Mouse (Mus musculus): ENCODE results near the gene Cnga3. TPM values are rescaled to one million over a fixed set of nuclear protein-coding genes. Genes with fewer than 3 reads are reported as not detected.

The Cnga3 gene
- polyA plus RNA-seq, 1 experiment from 2014 or later, result 0.16 TPM

DNA sequence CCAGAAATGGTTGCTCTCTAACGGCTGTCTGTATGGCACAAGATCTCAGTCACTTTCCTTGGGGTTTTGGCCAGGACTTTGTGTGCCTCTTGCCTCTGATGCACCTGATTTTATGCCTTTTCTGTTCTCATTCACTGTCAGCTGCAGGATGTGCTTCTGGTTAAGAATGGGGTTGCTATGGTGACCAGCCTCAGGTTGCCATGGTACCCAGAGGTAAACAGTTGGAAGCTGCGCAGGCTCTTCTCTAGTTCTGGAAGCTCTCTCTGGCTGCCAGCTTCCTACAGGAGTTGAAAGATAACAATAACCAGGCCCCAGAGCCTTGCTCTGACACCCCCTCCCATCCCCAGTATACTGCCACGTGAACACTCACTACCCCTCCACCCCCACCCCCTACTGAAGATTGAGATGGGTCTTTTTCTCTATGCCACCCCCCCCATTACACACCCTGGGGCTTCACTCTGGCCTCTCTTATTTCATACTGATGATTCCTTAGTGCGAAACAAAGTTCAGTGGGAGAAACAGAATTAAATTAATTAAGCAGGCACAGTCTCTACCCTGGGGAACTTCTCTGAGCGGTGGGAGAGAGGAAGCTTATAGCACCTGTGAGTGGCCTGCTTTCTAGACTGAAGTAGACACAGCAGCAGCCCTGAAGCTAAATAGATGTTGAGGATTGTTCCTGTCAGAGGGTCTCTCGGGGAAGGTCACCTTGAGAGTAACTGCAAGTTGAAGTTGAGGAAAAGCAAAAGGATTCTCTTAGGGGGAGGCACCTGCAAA, 6.1 kb downstream of the Cnga3 start:
- H3K27me3 ChIP-seq, result peaks cover 9% of the 10 kb centered on the region
- H3K9me3 ChIP-seq, result no peaks in the 10 kb centered on the region
- no peak overlapping the region; the same call in 1 of the 2 replicates for H3K9ac ChIP-seq (replicated peaks)
- peak overlapping the region; percentile 71 for H3K27ac ChIP-seq
- no peaks in the 10 kb centered on the region for H3K36me3 ChIP-seq
- ATAC-seq, result peak; percentile 95
- 29% methylated on average over 6 of the region's 6 CpGs for WGBS
- no peak overlapping the region for H3K4me3 ChIP-seq (replicated peaks)
- H3K4me1 ChIP-seq (replicated peaks), result peaks cover 31% of the 10 kb centered on the region
- H3K4me2 ChIP-seq (replicated peaks), result peak overlapping the region; percentile 31; the same call in 1 of the 2 replicates

DNA sequence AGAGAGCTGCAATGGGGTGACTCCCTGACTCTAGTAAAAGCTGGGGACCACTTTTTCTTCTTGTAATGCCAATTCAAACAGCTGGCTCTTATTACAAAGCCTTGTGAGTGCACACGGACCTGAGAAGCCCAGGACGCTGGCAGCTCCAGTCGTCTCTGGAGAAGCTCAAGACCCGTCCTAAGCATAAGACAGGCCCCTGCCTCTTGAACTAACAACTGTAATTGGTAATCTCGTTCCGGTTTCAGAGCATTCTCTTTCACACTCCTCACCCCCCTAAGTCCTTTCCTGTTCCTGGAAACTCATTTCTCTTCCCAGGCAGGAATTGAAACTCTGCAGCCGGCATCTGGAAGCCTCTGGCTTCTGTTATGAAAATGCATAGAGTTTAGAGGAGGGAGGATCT, 7.8 kb downstream of the Cnga3 start:
- H3K27me3 ChIP-seq, result peaks cover 9% of the 10 kb centered on the region
- no peak overlapping the region for H3K9ac ChIP-seq (replicated peaks)
- no peaks in the 10 kb centered on the region for H3K9me3 ChIP-seq
- 77% methylated on average over 7 of the region's 7 CpGs for WGBS
- no peak for ATAC-seq
- no peaks in the 10 kb centered on the region for H3K36me3 ChIP-seq
- no peak overlapping the region for H3K27ac ChIP-seq
- H3K4me2 ChIP-seq (replicated peaks), result no peak overlapping the region
- peaks cover 31% of the 10 kb centered on the region for H3K4me1 ChIP-seq (replicated peaks)
- no peak overlapping the region for H3K4me3 ChIP-seq (replicated peaks)

DNA sequence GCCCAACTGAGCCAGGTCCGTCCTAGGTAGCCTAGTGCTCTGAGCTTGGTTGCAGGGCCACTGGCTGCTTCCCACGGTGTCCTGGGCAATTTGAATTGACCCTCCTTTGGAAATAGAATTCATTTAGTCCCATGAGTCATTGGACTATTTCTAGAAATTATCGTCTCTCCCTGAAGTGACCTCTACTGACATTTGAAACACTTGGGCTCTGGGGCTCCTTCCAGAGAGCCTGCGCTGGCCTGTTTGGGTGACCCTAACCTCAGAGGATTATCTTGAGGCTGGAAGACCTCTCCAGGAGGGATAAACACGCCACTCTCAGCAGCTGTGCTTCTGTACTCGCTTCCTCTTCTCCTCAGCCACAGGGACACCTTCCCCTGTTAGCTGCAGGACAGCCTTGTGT, 16.2 kb downstream of the Cnga3 start:
- Histone ChIP-seq H3K4me1 (replicated peaks) (no peaks in the 10 kb centered on the region), H3K9me3 (0 out of 2 replicates have a peak, but pooled peaks cover 5% of the 10 kb centered on the region), H3K27me3 (no peaks in the 10 kb centered on the region), H3K4me3 (replicated peaks) (no peak overlapping the region), H3K36me3 (no peaks in the 10 kb centered on the region), H3K4me2 (replicated peaks) (no peak overlapping the region), H3K27ac (no peak overlapping the region), H3K9ac (replicated peaks) (no peak overlapping the region)
- no peak for ATAC-seq
- 65% methylated on average over 6 of the region's 6 CpGs for WGBS

DNA sequence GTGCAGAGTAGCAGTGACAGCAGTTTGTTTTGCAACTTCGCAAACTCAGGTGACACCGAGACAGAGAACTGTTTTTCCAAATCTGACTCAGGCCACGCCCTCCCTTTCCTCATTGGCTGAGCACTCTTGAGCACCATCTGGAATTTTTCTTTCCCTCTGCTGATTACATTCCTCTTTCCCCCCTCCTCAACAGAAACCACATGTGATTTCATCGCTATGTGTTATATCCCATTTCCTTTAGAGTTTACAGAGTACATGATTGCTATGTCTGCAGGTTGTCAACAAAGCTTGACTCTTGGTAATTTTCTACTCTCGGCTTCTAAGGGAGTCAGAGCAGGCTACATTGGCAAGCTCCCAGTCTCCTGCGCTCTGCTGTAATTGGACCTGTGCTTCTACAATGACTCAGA, 17.1 kb downstream of the Cnga3 start:
- Histone ChIP-seq H3K36me3 (no peaks in the 10 kb centered on the region), H3K9ac (replicated peaks) (no peak overlapping the region), H3K27ac (no peak overlapping the region), H3K27me3 (no peaks in the 10 kb centered on the region), H3K9me3 (0 out of 2 replicates have a peak, but pooled peaks cover 5% of the 10 kb centered on the region), H3K4me3 (replicated peaks) (no peak overlapping the region), H3K4me2 (replicated peaks) (no peak overlapping the region), H3K4me1 (replicated peaks) (no peaks in the 10 kb centered on the region)
- no peak for ATAC-seq
- WGBS, result 80% methylated on average over 6 of the region's 6 CpGs

DNA sequence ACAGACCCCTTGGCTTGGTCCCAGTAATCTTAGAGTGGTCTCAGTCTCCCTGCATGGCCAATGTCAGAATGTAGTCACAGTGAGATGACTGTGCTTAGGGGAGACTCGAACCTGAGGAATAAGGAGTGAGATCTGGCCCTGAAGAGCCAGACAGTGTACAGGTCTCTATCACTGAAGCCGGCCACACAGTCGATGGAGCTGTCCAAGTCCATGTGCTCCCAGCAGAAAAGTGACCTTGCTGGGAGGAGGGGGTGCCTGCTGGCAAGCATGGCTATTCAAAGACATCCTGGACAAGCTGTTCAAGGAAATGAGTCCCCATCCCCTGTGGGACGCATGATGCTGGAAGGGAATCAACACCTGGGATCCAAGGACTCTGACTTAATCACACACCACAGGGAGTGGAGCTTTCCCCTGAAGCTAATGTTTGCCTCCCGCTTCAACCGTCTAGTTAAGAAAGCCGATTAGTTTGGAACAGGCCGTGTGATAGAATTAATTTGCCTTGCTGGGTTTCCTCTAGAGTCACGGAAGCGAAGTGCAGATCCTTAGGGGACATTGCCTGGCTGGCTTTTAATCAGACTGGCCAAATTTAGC, 24.9 kb downstream of the Cnga3 start:
- peak; percentile 80 for ATAC-seq
- WGBS, result 37% methylated on average over 10 of the region's 10 CpGs
- Histone ChIP-seq H3K4me1 (replicated peaks) (peaks cover 10% of the 10 kb centered on the region; the same call in 1 of the 2 replicates), H3K27ac (peak overlapping the region; percentile 56), H3K9ac (replicated peaks) (no peak overlapping the region), H3K36me3 (no peaks in the 10 kb centered on the region), H3K9me3 (no peaks in the 10 kb centered on the region), H3K4me3 (replicated peaks) (no peak overlapping the region), H3K4me2 (replicated peaks) (no peak overlapping the region), H3K27me3 (no peaks in the 10 kb centered on the region)

DNA sequence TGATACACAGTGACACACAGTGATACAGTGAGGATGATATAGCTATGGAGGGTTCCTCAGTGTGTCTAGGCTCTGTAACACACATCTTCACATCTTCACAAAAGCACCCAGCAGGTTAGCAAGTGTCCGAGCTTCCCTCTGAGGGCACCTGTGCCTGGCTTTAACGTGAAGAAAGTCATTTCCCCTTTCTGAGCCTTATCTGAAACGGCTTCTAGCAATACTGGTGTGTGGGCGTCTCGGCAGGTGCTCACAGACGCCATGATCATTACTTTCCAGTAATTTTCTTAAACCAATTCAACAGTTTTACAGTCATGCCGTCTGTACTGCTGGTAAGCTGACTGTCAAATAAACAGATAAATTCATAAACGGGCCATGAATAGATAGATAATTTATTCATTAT, 28.0 kb downstream of the Cnga3 start:
- WGBS, result 83% methylated on average over 8 of the region's 8 CpGs
- H3K4me3 ChIP-seq (replicated peaks), result no peak overlapping the region
- H3K36me3 ChIP-seq, result no peaks in the 10 kb centered on the region
- no peaks in the 10 kb centered on the region for H3K27me3 ChIP-seq
- H3K4me2 ChIP-seq (replicated peaks), result no peak overlapping the region
- no peaks in the 10 kb centered on the region for H3K9me3 ChIP-seq
- ATAC-seq, result no peak
- no peak overlapping the region for H3K27ac ChIP-seq
- H3K4me1 ChIP-seq (replicated peaks), result peaks cover 13% of the 10 kb centered on the region; the same call in 1 of the 2 replicates
- H3K9ac ChIP-seq (replicated peaks), result no peak overlapping the region

DNA sequence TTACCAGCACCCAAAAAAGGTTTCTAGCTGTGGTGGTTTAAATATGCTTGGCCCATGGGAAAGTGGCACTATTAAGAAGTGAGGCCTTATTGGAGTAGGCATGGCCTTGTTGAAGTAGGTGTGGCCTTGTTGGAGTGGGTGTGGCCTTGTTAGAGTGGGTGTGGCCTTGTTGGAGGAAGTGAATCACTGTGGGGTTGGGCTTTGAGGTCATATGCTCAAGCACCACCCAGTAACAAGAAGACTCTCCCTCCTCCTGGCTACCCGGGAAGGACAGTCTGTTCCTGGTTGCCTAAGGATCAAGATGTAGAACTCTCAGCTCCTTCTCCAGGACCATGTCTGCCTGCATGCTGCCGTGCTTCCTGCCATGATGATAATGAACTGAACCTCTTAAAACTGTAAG, 32.2 kb downstream of the Cnga3 start:
- Histone ChIP-seq H3K27me3 (no peaks in the 10 kb centered on the region), H3K9ac (replicated peaks) (no peak overlapping the region), H3K4me2 (replicated peaks) (no peak overlapping the region), H3K36me3 (no peaks in the 10 kb centered on the region), H3K9me3 (no peaks in the 10 kb centered on the region), H3K4me1 (replicated peaks) (0 out of 2 replicates have a peak, but pooled peaks cover 5% of the 10 kb centered on the region), H3K27ac (no peak overlapping the region), H3K4me3 (replicated peaks) (no peak overlapping the region)
- no peak for ATAC-seq
- 90% methylated on average over 2 of the region's 2 CpGs for WGBS

DNA sequence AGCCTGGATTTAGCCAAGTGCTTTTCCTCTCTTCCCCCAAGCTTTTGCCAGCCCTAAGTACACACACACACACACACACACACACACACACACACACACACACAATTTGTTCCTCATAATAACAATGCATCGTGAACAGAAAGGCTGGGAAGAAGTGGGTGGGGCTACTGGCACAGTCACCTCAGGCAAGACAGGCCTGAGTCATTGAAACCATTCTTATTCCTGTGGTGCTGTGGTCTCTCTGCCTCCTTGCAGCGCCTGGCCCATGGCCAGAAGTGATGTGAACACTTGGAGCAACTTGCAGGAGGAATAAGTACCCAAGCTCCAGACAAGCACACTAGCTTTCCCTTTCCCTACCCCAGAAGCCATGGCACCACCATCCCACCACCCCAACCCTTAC, 34.2 kb downstream of the Cnga3 start:
- WGBS, result 27% methylated on average over 2 of the region's 2 CpGs
- no peak overlapping the region for H3K4me3 ChIP-seq (replicated peaks)
- no peak overlapping the region for H3K27ac ChIP-seq
- H3K9ac ChIP-seq (replicated peaks), result no peak overlapping the region
- no peak for ATAC-seq
- 0 out of 2 replicates have a peak, but pooled peaks cover 5% of the 10 kb centered on the region for H3K4me1 ChIP-seq (replicated peaks)
- H3K9me3 ChIP-seq, result no peaks in the 10 kb centered on the region
- H3K36me3 ChIP-seq, result no peaks in the 10 kb centered on the region
- H3K27me3 ChIP-seq, result no peaks in the 10 kb centered on the region
- H3K4me2 ChIP-seq (replicated peaks), result no peak overlapping the region

DNA sequence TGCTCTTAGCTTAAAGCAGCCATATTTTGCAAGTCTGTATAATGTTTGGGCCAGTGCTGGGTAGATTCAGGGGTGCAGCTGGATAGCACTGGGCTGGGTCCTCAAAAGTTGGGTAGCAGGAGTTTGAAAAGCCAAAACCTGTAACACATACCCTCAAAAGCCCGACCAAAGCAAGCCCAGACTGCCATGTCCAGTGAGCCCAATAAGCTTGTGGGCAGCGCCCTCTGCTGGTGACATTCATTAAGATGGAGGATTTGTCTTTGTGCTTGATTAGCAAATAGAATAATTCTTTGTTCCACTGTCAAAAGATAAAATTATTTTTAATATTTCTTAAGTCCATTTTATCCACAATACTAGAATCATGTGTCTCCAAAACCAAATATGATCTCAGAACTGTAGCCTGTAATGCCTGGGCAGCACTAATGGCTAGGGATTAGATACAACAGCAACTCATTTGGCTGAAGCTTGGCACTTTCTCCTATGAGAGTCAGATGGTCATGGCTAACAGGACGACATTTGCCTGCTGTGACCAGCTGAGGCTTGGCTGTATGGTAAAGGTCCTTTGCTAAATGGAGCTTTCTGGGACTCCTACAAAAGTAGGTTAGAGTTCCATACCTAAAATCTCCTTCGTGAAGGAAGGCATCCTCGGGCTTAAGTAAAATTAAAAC, 36.5 kb downstream of the Cnga3 start:
- 43% methylated on average over 5 of the region's 5 CpGs for WGBS
- H3K36me3 ChIP-seq, result no peaks in the 10 kb centered on the region
- H3K4me3 ChIP-seq (replicated peaks), result no peak overlapping the region
- no peaks in the 10 kb centered on the region for H3K9me3 ChIP-seq
- ATAC-seq, result peak; percentile 71; the same call in 1 of the 2 replicates
- no peaks in the 10 kb centered on the region for H3K27me3 ChIP-seq
- H3K27ac ChIP-seq, result no peak overlapping the region
- H3K9ac ChIP-seq (replicated peaks), result no peak overlapping the region
- no peaks in the 10 kb centered on the region for H3K4me1 ChIP-seq (replicated peaks)
- no peak overlapping the region for H3K4me2 ChIP-seq (replicated peaks)

DNA sequence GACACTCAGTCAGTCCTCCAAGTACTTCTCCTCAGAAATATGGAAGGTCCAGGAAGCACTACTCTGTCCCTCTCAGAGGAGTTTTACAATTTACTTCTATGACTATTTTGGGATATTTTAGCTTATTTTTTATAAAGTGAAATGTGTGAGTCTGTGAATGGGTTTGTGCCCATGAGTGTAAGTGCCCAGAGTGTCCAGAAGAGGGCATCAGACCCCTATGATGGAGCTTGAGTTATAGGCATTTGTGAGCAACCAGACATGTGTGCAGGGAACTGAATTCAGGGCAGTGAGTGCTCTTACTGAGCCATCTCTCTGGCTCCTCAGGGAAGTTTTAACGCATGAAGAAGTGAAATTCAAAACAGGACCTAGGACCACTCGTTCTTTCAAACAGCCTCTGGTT, 44.2 kb downstream of the Cnga3 start:
- no peaks in the 10 kb centered on the region for H3K36me3 ChIP-seq
- H3K4me2 ChIP-seq (replicated peaks), result no peak overlapping the region
- no peak overlapping the region for H3K9ac ChIP-seq (replicated peaks)
- H3K27me3 ChIP-seq, result no peaks in the 10 kb centered on the region
- H3K9me3 ChIP-seq, result no peaks in the 10 kb centered on the region
- WGBS, result 92% methylated on average over 2 of the region's 2 CpGs
- H3K27ac ChIP-seq, result no peak overlapping the region
- H3K4me1 ChIP-seq (replicated peaks), result no peaks in the 10 kb centered on the region
- H3K4me3 ChIP-seq (replicated peaks), result no peak overlapping the region
- no peak for ATAC-seq

DNA sequence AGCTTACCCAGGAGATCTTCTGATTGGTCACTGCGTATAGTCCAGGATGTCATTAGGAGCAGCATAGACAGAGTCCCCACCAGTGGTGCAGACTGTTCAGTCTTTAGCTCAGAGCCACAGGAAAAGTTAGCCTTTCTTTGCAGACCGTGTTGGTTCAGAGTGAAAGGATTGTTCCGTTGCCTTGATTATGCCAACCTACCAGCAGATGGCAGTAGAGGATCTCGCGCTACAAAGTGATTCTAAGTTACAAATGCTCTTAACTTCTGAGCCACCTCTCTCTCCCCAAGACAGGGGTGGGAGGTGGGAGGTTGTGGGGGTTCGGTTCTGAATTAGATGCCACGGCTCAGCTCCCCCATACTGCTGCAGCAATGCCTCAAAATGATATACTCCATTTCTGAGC, 58.2 kb downstream of the Cnga3 start:
- ATAC-seq, result peak; percentile 45; the same call in 1 of the 2 replicates
- 10% methylated on average over 7 of the region's 7 CpGs for WGBS
- H3K4me1 ChIP-seq (replicated peaks), result no peaks in the 10 kb centered on the region
- H3K4me2 ChIP-seq (replicated peaks), result no peak overlapping the region
- no peaks in the 10 kb centered on the region for H3K27me3 ChIP-seq
- no peak overlapping the region for H3K27ac ChIP-seq
- no peak overlapping the region for H3K4me3 ChIP-seq (replicated peaks)
- H3K36me3 ChIP-seq, result no peaks in the 10 kb centered on the region
- no peak overlapping the region for H3K9ac ChIP-seq (replicated peaks)
- no peaks in the 10 kb centered on the region for H3K9me3 ChIP-seq

DNA sequence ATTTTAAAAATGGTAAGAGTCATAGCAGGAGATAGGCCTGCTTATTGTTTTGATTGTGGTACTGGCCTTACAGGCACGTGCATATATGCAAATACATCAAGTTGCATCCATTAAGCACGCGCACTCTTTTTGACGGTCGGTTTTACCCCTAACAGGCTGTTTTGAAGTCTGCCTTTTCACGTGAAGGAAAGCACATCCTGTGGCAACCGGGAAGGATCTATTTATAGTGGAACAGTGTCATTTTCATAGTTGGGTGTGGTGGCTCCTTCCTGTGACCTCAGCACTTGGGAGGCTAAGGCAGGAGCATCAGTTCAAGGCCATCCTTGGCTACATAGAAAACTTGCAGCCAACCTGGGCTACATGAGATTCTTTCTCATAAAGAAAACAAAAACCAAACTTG, 72.3 kb downstream of the Cnga3 start:
- WGBS, result 86% methylated on average over 7 of the region's 7 CpGs
- Histone ChIP-seq H3K27ac (no peak overlapping the region), H3K9ac (replicated peaks) (no peak overlapping the region), H3K36me3 (no peaks in the 10 kb centered on the region), H3K4me2 (replicated peaks) (no peak overlapping the region), H3K4me3 (replicated peaks) (no peak overlapping the region), H3K4me1 (replicated peaks) (no peaks in the 10 kb centered on the region), H3K9me3 (no peaks in the 10 kb centered on the region), H3K27me3 (no peaks in the 10 kb centered on the region)
- no peak for ATAC-seq
